14 mouse cellular contexts compared by ENCODE assay signal in genomic region chr4:100973641-100974454, GRCm38 (mm10). TPM values are rescaled to one million over a fixed set of nuclear protein-coding genes. Genes with fewer than 3 reads are reported as not detected.
DNase-seq lines count a peak whose midpoint lies in the region; ATAC-seq lines count a peak whose summit lies in the region.
"Had no signal": no experiment of that assay in that cellular context is flagged by ENCODE, and none has a peak within 500 bp of the region (broad histone marks: within the 10 kb centered on the region; RNA-seq: fewer than 3 reads in every experiment).

No protein-coding gene starts in this region.

- H3K4me1 ChIP-seq in embryonic facial prominence, embryonic 14.5 days (ENCODE audit: control insufficient read depth, insufficient read depth, low read length) = no peaks in the 10 kb centered on the region
- H3K4me1 ChIP-seq in hindbrain, embryonic 15.5 days (replicated peaks) = peaks cover 13% of the 10 kb centered on the region
- peaks cover 10% of the 10 kb centered on the region; the same call in 1 of the 2 replicates for H3K4me1 ChIP-seq in neural tube, embryonic 12.5 days
- H3K4me1 ChIP-seq: heart, embryonic 13.5 days; intestine, embryonic 15.5 days; liver, embryonic 13.5 days had no signal

- no peak overlapping the region for H3K4me2 ChIP-seq in embryonic facial prominence, embryonic 14.5 days (ENCODE audit: low read depth, low read length)
- H3K4me2 ChIP-seq in hindbrain, embryonic 15.5 days = no peak overlapping the region
- H3K4me2 ChIP-seq in neural tube, embryonic 12.5 days (replicated peaks) = no peak overlapping the region; the same call in 1 of the 2 replicates
- H3K4me2 ChIP-seq: heart, embryonic 13.5 days; intestine, embryonic 15.5 days; liver, embryonic 13.5 days had no signal

- H3K9me3 ChIP-seq in embryonic facial prominence, embryonic 14.5 days (ENCODE audit: control insufficient read depth, low read length) = no peaks in the 10 kb centered on the region
- no peaks in the 10 kb centered on the region for H3K9me3 ChIP-seq in hindbrain, embryonic 15.5 days
- H3K9me3 ChIP-seq in neural tube, embryonic 12.5 days = no peaks in the 10 kb centered on the region
- H3K9me3 ChIP-seq: heart, embryonic 13.5 days; intestine, embryonic 15.5 days; liver, embryonic 13.5 days had no signal

- H3K9ac ChIP-seq in embryonic facial prominence, embryonic 14.5 days (ENCODE audit: low read depth, low read length) = no peak overlapping the region
- no peak overlapping the region for H3K9ac ChIP-seq in hindbrain, embryonic 15.5 days
- H3K9ac ChIP-seq in neural tube, embryonic 12.5 days = no peak overlapping the region
- H3K9ac ChIP-seq: heart, embryonic 13.5 days; intestine, embryonic 15.5 days; liver, embryonic 13.5 days had no signal

- 62% methylated on average over 16 of the region's 16 CpGs for WGBS in embryonic facial prominence, embryonic 14.5 days
- WGBS in hindbrain, embryonic 15.5 days = 19% methylated on average over 16 of the region's 16 CpGs
- 20% methylated on average over 16 of the region's 16 CpGs for WGBS in neural tube, embryonic 12.5 days

- ATAC-seq in embryonic facial prominence, embryonic 14.5 days (ENCODE audit: low read depth) = peak; percentile 37; the same call in 1 of the 2 replicates
- ATAC-seq in hindbrain, embryonic 15.5 days (ENCODE audit: low FRiP score, low read depth) = peak; percentile 94
- peak; percentile 94 for ATAC-seq in neural tube, embryonic 12.5 days (ENCODE audit: low FRiP score, low read depth)
- no peak for ATAC-seq in CD4-positive, CD25-positive, alpha-beta regulatory T cell, adult 4 months
- ATAC-seq: intestine, embryonic 15.5 days had no signal

- peak; percentile 24 for DNase-seq in cerebellum, adult 9-10 months
- no peak for DNase-seq in cerebellum, adult 18-20 months
- DNase-seq in embryonic facial prominence, embryonic 14.5 days (ENCODE audit: low spot score) = no peak
- DNase-seq in left cerebral cortex, adult 8-10 months (ENCODE audit: low spot score in 2 of 2) = no peak
- no peak for DNase-seq in left cerebral cortex, adult 9 months (ENCODE audit: low spot score in 2 of 2)
- DNase-seq: liver, embryonic 13.5 days; thymus, postnatal 25 days had no signal

- H3K4me3 ChIP-seq in embryonic facial prominence, embryonic 14.5 days (ENCODE audit: low read depth, low read length) = no peak overlapping the region
- H3K4me3 ChIP-seq in hindbrain, embryonic 15.5 days = no peak overlapping the region
- H3K4me3 ChIP-seq in neural tube, embryonic 12.5 days = no peak overlapping the region
- H3K4me3 ChIP-seq: heart, embryonic 13.5 days; intestine, embryonic 15.5 days; liver, embryonic 13.5 days had no signal

- peaks cover 78% of the 10 kb centered on the region for H3K36me3 ChIP-seq in embryonic facial prominence, embryonic 14.5 days (ENCODE audit: control insufficient read depth, insufficient read depth, low read length)
- H3K36me3 ChIP-seq in hindbrain, embryonic 15.5 days = peaks cover 4% of the 10 kb centered on the region; the same call in 1 of the 2 replicates
- peaks cover 50% of the 10 kb centered on the region for H3K36me3 ChIP-seq in neural tube, embryonic 12.5 days
- H3K36me3 ChIP-seq: liver, embryonic 13.5 days had no signal

- no peak overlapping the region for H3K27ac ChIP-seq in embryonic facial prominence, embryonic 14.5 days (replicated peaks; ENCODE audit: low read depth, low read length)
- H3K27ac ChIP-seq in hindbrain, embryonic 15.5 days (replicated peaks) = peak overlapping the region; percentile 63
- H3K27ac ChIP-seq in neural tube, embryonic 12.5 days = peak overlapping the region; percentile 53
- H3K27ac ChIP-seq: heart, embryonic 13.5 days; intestine, embryonic 15.5 days; liver, embryonic 13.5 days had no signal

- no peaks in the 10 kb centered on the region for H3K27me3 ChIP-seq in embryonic facial prominence, embryonic 14.5 days (replicated peaks; ENCODE audit: control insufficient read depth, insufficient read depth, low read length)
- H3K27me3 ChIP-seq in hindbrain, embryonic 15.5 days = no peaks in the 10 kb centered on the region
- H3K27me3 ChIP-seq in neural tube, embryonic 12.5 days (replicated peaks) = no peaks in the 10 kb centered on the region
- H3K27me3 ChIP-seq: heart, embryonic 13.5 days; intestine, embryonic 15.5 days; liver, embryonic 13.5 days had no signal

RNA-seq across cellular contexts. Expression of gene Gm10577, which starts 46.6 kb away (rescaled TPM):
- polyA plus RNA-seq in embryonic facial prominence, embryonic 14.5 days (2014; fragmentation: Nextera tagmentation; extraction: Ambion mirVana) = not detected in 2 replicates
- polyA plus RNA-seq in hindbrain, embryonic 15.5 days (2015; fragmentation: Nextera tagmentation; extraction: Ambion mirVana) = not detected in 2 replicates
- polyA plus RNA-seq in neural tube, embryonic 12.5 days (2016; fragmentation: Nextera tagmentation; extraction: Ambion mirVana) = not detected in 2 replicates
- total RNA-seq in left cerebral cortex, adult 8-10 months (2022) = not detected
- not detected for polyA plus RNA-seq in CD4-positive, CD25-positive, alpha-beta regulatory T cell, adult 4 months (2017; shearing (Covaris generic))
- total RNA-seq: gastrocnemius, adult 8-10 months; layer of hippocampus, postnatal 14 days had no signal
- polyA plus RNA-seq: heart, embryonic 13.5 days; intestine, embryonic 15.5 days; liver, embryonic 13.5 days had no signal
